Mouse (Mus musculus): ENCODE data around the gene Mindy4b-ps.

DNA sequence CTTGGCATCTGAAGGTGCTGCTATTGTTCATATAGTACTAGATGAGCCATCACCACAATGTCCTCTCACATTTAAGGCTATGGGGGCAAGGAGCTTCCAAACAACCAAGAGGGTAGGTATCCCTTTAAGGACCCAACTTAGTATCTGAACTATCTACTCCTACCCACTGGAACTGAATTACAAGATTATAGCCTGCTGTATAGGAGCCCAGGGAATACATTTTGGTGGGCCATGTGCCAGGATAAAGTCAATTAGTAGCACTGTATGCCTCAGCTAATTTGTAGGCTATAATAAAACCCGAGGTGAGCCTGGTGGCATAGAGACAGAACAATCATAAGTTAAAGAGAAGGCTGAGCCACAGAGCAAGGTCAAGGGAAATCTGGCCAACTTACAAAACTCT lies 65.7 kb downstream of the Mindy4b-ps start:
- TF ChIP-seq CTCF (IDR thresholded peaks at IDR 0.05; ENCODE audit: low read depth) (no peak), EP300 (optimal IDR thresholded peaks at IDR 0.05) (no peak)
